Mouse (Mus musculus) layer of hippocampus, adult 2 months (tissue): ENCODE measurements at regions not wholly inside any gene's neighbourhood (a gene's known extent, or its start where the extent isn't known, plus 50 kb on each side); places are given as distances from the start of the nearest gene placed in this dataset.

Experiments
- DNase-seq, 2 experiments: peaks; one replicate each; pipeline ENCODE4 v3.0.0; 2022; ENCODE audit warnings: low spot score in 2 of 2
- H3K27ac ChIP-seq: fragments of 200-600 bp; 2 replicates; pipeline ENCODE4 v1.8.1; 2022
- H3K4me3 ChIP-seq: fragments of 200-600 bp; 2 replicates; pipeline ENCODE4 v1.8.1; 2022; ENCODE audit warnings: mild to moderate bottlenecking
- CTCF ChIP-seq: fragments of 200-600 bp; conservative IDR thresholded peaks from 2 replicates; pipeline ENCODE4 v1.8.1; 2022; ENCODE audit warnings: antibody characterized with exemption, mild to moderate bottlenecking, moderate library complexity

DNA sequence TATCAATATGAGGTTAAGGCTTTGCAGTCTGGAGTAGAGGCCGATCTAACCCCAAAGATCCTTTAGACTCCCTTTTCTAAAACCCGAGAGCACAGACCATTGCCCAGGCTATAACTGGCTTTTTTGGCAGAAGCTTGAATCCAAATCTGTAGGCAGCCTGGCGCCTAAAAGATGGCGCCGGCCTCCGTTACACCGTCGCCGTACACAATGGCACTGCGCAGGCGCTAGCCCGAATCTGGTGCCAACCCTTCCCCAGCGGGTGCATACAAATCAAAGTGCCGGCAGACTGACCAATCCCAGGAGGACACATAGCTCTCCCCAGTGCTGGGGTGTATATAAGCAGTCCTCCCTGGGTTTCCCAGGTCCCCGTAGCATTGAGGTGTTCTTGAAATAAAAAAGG, 884.9 kb upstream of the Cdh10 start:
- H3K4me3 ChIP-seq, result no peak overlapping the region
- no peak for TF ChIP-seq CTCF
- no peak overlapping the region for H3K27ac ChIP-seq
- no peak for DNase-seq

DNA sequence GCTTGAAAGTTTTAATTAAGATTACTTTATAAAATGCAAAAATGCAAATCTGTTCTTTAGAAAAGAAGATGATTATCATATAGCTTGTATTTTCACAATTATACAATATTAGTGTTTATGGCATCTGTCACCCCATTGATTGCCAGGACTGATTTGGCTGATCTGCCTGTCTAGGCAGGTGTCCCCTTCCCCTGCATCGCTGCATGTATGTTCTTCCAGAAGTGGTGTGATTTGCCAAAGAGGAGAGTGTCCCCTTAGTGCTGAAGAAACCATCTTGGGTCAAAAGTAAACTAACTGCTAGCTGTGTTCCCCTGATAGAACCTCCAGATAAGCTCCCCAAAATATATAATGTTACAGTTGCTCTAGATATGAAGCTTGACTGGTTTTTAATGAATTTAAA, 883.3 kb upstream of the Cdh10 start:
- no peak for TF ChIP-seq CTCF
- no peak for DNase-seq
- H3K4me3 ChIP-seq, result no peak overlapping the region
- no peak overlapping the region for H3K27ac ChIP-seq

DNA sequence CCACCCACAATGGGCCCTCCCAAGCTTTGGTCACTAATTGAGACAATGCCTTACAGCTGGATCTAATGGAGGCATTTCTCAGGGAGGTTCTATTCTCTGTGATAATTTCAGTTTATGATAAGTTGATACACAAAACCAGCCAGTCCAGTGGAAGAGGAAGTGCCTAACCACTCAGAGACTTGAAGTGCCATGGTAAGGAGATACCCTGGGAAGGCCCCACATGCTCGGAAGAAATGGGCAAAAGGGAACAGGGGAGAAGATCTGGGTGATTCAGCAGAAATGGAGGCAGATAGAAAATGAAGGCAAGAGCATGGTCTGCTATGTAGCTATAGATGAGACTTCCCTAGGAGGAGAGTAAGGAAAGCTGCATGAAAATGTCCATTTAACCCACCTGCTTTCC, 856.0 kb upstream of the Cdh10 start:
- Histone ChIP-seq H3K27ac (no peak overlapping the region), H3K4me3 (no peak overlapping the region)
- DNase-seq, result no peak
- no peak for TF ChIP-seq CTCF

DNA sequence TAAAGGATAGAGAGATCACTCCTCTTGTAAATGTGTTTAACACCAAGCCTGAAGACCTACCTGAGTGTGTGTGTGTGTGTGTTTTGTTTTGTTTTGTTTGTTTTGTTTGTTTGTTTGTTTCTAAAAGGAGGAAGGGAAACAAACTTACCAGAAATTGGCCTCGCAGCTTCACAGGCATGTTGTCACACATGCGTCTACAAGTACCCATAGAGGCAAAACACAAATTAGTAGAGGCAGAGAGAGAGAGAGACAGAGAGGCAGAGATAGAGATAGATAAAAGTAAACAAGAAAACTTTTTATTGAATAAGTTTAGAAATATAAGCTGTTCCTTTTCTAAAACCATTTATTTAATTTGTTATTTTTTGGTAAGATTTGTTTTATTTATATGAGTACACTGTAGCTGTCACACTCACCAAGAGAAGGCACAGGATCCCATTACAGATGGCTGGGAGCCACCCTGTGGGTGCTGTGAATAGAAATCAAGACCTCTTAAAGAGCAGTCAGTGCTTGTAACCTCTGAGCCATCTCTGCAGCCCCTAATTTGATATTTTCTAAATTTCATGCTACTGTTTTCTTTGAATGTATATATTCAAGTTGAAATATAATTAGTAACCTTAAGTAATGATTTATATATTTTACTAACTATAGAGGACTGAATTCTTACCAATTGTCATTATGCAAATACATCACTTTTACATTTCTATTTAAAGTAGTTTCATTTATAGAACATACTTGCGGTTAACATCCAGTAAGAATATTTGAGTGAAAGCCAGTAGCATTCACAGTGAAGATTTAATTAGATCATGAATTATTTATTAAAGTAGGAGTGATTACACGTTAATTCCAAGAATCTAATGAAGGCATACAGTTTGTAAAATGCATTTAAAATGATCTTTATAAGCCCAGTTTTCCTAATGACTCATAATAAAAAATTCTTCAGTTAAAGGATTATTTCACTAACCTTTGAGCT, 855.2 kb upstream of the Cdh10 start:
- Histone ChIP-seq H3K27ac (no peak overlapping the region), H3K4me3 (no peak overlapping the region)
- DNase-seq, result no peak
- TF ChIP-seq CTCF, result no peak

DNA sequence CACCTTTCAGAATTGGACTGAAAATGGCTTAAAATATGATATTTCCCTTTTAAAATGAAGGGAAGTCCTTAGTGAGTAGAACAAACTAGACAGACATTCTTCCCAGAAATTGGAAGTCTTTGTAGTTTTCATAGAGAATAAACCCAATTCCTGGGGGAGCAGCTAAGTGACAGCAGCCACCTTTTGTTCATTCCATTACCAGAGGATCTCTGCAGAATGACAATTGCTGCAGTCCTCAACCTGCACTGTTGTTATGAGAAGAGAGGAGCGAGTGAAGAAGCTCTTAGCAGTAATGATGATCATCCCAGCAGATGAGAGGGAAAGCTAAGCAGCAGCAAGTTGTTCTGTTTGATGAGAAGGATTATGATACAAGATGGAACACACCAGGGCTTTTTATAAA, 831.0 kb upstream of the Cdh10 start:
- TF ChIP-seq CTCF, result no peak
- Histone ChIP-seq H3K27ac (no peak overlapping the region), H3K4me3 (no peak overlapping the region)
- no peak for DNase-seq

DNA sequence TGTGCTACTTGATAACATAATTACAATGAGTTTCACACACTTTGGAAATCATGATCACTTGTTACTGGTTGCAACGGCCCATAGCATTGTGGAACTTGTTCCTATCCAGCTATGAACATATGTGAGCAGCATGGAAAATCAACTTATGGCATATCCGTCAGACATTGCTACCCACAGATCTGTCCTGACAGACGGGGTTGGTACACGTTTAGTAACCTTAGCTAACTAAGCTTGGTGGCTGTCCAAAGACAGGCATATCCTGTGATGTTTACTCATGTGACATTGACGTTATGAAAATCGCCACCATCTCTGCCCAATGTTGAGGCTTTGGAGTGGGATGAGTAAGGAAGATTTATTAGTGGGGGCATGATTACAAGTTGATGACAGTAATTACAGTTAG, 786.1 kb upstream of the Cdh10 start:
- H3K27ac ChIP-seq, result no peak overlapping the region
- DNase-seq, result no peak
- no peak for TF ChIP-seq CTCF
- no peak overlapping the region for H3K4me3 ChIP-seq

DNA sequence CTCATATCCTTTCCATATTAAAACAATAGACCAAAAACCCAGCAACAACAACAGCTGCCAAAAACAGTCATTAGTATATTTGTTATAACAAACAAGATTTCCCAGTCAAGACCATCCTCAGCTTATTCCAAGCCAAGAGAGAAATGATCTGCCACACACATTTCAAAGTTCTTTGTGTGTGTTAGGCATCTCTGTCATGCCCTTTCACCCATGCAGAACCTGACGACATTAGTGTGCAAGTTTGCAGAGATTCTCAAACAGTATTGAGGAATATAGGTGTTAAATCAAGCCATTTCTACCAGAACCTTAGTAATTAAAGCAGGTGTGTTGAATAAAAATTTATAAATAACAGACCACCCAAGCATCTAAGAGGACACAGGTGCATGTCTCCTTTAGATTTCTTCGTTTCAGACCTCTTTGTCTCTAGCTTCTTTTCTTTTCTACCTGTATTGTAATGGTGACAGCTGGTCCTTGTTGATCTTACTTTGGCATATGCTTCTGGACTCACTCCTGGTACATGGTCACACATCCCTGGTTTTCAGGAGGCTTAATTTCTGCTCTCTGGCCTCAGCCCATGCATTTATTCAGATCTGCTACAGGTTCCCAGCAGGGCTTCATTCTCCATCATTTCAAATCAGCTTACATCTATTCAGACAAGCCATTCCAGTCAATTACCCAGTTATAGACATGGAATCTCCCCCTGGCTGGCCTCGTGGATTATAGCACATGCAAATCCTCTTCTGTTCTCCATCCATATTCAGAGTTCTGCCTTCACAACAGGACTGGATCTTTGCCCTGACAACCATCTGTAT, 766.3 kb upstream of the Cdh10 start:
- no peak for DNase-seq
- Histone ChIP-seq H3K27ac (no peak overlapping the region), H3K4me3 (no peak overlapping the region)
- TF ChIP-seq CTCF, result no peak

DNA sequence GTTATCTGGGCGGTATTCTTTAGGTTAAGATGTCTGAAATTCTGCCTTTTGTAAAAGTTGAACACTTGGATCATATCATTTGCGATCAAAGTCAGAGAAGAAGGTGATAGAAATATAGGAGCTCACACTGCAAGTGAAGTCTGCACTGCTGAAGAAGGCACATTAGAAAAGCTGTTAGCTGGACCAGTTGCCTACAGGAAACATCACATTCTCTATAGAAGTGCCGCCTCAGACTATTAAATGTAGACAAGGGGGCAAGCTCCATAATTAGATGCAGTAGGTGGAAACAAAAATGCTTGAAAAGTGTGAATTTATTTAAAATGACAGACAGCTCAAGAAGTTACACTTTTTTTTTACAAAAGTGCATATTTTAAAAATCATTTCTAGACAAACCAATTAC, 753.2 kb upstream of the Cdh10 start:
- Histone ChIP-seq H3K4me3 (no peak overlapping the region), H3K27ac (no peak overlapping the region)
- no peak for TF ChIP-seq CTCF
- no peak for DNase-seq

DNA sequence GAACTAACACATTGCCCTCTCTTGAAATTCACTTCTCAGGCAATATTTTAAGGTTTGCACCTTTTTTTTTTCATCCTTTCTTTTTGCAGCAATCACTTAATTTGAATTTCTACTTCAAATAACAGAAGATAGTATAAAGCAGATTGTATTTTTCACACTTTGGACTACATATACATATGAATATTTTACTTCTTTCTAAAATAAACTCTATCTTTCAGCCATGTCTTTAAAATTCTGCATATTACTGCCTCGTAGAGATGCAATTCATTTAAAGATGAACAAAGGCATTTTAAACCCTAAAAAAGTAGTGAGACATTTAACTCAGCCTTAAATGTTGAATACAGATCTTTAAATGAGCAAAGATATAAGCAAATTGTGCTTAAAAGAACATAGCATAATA, 739.1 kb upstream of the Cdh10 start:
- Histone ChIP-seq H3K4me3 (no peak overlapping the region), H3K27ac (no peak overlapping the region)
- TF ChIP-seq CTCF, result no peak
- no peak for DNase-seq
